Mouse (Mus musculus) embryo, embryonic 9.5 days (tissue): Measurements from ENCODE around the gene Ubxn2a.

Experiments
- DNase-seq: peaks from one replicate; pipeline ENCODE4 v3.0.0-alpha.2; 2017; ENCODE audit errors: extremely low spot score

Gene Ubxn2a

DNA sequence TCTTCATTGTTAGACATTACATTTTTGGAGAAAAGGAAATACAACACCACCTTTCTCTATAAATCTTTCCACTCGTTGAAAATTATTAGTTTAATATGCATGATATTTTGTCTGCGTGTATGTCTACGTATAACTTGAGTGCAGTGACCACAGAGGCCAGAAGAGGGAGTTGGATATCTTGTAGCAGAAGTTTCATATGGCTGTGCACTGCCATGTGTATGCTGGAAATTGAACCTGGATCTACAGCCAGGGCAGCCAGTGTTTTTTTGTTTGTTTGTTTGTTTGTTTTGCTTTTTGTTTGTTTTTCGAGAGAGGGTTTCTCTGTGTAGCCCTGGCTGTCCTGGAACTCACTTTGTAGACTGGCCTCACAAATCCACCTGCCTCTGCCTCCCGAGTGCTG lies 28.5 kb downstream of the Ubxn2a start:
- DNase-seq, result no peak

DNA sequence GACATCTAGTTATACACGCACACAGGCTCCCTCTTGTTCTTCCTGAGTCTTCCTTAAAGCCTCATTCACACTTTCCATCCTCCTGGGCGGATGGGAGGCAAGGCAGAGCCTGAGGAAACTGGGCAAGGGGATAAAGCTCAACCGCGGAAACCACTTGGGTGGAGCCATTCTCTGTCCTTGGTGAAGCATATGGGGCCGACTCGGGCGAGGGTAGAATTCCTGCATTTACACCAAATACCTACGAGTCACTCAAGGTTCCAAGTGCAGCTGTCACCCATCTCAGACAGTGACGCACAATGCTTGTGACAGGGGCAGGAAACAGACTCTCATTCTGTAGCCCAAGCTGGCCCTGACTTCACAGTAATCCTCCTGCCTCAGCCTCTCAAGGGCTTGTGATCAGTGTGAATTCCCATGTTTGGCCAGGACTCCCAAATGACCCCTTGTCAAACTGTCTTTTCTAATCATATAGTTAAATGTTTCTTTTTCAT lies 29.2 kb downstream of the Ubxn2a start:
- DNase-seq, result no peak

DNA sequence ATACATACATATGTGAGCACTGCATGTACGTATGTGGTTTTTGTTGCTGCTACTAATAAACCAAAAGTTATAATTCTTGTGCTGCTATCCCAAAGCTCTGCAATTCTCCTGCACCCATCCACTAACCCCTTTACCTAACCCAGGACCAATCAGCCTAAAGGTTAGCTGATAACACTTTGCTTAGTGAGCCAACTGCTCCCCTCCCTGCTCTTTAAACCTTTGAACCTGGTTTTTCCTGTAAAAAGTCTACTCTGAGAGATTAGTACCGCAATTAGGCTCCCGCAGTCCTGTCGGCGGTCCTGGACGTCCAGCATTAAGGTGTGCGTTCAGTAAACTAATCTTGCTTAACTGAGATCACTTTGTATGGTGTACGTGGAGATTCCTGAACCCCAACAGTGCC lies 31.9 kb downstream of the Ubxn2a start:
- no peak for DNase-seq

DNA sequence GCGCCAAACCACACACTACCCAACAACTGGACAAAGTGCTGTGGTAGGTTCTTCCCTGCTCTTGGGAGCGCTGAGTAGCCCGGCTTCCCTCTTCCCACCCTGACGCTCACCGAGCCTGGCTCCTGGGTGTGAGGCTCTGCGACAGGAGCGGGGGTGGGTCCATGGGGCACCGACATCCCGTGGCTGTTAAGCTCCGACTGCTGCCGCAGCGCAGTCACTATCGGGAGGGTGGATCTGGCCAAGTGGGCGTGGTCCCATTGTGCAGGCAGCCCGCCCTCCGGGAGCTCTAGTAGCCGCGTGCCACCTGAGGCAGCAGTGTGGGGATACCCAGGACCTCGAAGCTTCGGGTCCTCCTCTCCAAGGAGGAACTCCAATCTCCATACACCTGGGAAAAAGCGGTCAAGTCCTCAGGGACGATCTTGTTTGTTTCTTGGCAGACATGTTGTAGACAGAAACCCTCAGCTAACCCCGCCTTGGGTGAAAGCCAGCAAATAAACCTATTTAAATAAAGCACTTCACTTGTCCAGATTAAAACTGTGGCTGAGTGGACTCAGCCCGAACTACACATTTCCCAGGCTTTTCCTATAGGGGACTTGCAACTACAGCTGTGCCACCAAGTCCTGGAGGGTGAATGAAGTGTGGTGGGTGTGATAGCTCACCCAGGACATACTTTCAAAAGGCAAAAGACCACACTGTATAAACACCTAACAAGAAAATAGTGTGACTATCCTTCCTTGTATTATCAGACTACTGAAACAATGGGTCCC lies 33.2 kb downstream of the Ubxn2a start, which contains the start of gene Mfsd2b:
TSS of gene Mfsd2b (minus strand) at position 199 of the 767 bp plus-strand sequence.
- peak; percentile 73 for DNase-seq

DNA sequence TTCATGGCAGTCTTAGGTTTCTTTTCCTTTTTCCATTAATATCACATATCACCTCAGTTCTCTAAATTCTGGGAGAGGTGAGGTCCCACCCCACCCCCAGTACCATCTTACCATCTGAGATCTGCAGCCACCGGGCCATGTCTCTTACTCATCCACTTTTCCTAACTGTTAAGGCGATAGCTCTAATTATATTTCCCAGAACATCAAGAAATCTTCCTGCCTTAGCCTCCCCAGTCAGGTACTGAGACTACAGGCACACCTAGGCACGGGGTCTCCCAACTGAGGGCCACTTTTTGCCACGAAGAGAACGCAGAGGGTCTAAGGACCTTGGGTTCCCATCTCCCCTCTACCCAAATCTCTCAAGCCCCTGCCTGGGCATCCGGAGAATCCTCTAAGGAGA lies 34.0 kb downstream of the Ubxn2a start:
- no peak for DNase-seq

DNA sequence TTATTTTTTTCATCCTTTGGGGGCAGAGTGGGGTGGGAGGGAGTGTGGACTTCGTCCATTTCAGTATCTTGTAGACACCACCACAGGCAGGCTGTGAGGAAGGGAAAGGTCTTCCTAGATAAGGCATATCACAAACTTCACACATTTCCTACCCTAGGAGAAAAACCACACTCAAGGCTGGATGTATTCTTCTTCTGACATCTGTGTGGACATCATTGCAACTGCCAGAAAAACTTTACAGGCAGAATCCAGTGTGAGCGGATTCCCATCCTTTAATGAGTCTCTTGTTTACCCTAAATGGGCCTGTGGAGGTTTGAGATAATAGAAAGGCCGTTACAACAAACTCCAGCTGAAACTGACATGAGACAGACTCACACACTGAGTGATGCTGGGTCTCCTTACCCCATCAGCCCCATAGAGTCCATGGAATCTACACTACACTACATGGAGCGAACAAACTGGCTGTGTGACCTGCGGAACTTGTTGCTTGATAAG lies 34.5 kb downstream of the Ubxn2a start:
- DNase-seq, result no peak

DNA sequence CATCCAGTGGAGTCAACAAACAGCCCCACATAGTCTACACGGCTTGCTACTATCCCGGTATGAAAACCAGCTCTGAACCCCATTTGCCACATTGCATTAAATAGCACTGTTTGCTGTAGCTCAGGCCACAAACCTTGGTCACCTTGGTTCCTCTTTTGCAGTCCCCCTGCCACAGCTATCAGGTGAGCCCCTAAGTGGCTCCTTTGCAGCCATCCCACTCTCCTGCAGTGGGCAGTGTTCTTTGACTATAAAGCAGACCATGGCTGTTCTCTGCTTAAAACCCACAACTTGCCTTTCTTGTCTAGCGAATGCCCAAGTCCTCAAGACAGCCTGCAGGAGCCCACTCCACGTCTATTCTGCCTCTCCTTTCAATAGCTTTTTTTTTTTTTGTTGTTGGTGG lies 35.2 kb downstream of the Ubxn2a start:
- no peak for DNase-seq

DNA sequence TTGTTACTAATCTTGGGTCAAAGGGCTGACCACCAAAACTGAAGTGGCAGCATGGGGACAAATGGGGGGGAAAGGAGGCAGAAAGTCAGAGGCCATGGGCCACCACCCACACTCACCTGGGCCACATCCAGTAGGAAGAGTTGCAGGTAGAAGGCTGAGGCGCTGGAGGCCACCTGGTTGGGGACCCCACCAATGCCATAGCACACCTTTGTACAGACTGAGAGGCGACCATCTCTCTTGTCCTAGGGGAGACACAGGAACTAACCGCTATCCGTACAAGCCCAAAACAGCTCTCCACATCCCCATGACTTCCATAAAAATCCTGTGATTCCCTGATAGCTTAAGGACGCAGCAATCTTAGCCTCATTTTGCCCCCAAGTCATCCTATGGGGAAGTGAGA lies 36.2 kb downstream of the Ubxn2a start:
- no peak for DNase-seq

DNA sequence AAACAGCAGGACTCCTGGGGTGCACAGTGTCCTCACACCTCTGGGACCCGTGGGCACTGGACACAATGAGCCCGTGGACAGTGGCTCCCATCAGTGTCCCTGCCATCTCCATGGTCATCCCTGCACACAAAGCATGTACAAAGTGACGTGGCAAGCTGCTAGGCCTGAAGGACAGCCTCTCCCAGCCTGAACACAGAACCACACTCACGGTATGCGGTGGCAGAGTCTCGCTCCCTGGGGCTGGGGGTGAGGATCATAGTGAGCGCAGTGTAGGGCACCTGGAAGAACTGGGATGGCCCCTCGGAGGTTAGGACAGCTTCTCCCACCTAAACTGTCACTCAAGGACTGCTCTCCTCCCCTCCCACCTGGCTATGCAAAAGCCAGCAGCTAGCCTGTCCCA lies 38.6 kb downstream of the Ubxn2a start:
- no peak for DNase-seq

DNA sequence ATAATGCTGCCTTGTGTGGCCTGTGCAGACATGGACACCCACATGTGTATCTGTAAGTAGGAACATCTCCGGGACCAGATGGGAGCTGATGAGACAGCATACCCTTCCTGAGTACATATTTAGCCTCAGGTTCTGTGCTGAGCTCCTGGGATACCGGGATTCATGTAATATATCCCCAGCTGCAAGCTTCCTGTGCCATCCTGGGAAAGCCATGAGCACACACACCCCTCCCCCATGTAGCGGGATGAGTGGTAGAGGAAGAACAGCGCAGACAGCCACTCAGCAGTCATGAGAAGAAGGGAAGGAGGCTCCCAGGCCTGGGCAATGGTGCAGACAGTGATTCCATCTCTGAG lies 43.2 kb downstream of the Ubxn2a start:
- DNase-seq, result no peak

DNA sequence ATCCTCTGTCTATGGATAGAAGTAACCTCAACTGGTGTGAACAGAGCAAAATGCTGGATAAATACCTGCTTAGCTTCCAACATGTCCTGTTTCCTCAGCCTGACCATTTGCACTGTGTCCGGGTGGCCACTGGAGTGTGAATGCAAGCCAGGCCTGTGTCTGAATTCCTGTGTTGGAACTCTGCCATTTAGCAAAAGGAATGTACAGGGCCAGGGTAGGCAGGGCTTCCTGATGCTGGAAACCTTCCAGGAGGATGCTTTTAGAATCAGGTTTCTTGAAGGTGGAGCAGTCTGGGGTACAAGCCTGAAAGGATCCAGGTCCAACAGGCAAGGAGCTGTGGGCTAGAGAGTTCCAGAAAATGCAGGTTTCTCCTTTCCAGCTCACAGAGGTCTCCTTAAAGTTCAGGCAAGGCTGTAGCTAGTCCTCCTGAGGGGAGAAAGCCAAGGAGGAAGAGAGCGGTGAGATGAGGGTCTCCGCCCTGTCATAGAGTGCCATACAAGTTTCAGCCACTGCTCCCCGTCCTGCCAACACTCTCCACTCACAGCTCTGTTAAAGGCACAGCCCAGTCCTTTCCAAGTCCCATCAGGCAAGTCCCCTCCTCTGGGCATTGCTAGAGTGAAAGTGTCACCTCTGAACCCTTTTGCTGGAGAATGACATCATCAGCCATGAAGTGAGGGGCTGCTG lies 43.7 kb downstream of the Ubxn2a start:
- no peak for DNase-seq

DNA sequence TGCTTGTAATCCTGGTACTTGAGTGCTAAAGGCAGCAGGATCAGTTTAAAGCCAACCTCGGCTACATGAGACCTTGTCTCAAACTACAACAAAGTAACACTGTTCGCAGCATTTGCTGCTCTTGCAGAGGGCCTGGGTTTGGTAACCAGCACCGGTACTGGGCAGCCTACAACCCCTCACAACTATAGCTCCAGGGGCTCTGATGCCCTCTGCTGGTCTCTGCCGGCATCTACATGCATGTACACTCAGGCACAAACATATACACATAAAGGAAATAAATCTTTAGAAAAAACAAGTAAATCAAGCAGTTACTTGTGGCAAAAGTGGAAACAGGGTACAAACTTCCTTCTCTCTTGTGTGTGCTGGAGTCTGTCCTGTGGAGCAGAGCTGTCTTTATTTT lies 44.8 kb downstream of the Ubxn2a start:
- DNase-seq, result no peak

DNA sequence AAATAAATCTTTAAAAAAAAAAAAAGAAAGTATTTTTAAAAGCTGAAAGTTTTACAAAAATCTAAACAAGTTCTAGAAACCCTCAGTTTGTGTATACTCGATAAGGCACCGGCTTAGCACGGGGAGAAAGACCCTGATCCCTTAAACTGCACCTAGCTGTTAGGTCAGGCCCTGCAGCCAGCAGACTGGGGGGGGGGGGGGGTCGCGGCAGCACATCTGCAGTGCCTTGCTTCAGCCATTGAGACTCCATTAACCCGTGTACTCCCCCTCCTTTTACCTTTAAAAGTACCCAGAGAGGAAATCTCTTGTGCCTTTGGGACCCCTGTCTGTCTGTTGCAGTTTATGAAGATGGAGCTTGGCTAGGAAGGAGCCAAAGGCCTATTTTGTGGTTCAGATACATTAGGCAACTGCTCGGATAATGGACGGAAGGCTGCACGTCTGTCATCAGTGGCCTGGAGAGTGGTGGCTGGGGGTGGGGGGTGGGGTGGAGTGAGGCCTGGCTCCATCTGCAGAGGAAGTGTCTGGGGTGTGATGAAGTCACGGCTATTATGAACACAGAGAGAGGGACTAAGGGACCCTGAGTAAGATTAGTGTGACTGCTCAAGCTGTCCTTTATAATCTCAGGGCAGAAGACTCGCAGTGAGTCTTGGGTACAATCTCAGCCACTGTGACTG lies 48.1 kb downstream of the Ubxn2a start:
- DNase-seq, result no peak

DNA sequence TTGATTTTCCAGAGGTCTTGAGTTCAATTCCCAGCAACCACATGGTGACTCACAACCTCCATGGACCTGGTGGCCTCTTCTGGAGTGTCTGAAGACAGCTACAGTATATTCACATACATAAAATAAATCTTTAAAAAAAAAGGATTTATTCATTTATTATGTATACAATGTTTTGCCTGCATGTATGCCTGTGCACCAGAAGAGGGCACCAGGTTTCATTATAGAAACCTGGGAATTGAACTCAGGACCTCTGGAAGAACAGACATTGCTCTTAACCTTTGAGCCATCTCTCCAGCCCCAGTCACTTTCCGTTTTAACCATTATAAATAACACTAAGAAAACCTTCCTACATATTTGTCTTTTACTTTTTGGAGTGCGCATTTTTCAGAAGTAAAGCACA lies 50.7 kb downstream of the Ubxn2a start:
- DNase-seq, result no peak

DNA sequence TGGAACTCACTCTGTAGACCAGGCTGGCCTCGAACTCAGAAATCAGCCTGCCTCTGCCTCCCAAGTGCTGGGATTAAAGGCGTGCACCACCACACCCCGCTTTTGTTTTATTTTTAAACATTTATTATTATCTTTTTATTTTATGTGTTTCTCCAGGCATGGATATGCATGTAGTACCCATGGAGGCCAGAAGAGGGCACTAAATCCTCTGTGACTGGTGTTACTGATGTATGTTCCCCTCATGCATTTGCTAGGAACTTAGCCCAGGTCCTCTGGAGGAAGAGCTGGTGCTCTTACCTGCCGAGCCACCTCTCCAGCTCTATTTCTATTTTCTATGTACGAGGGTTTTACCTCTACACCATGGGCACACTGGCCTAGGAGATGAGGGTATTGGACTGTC lies 51.3 kb downstream of the Ubxn2a start:
- DNase-seq, result no peak

DNA sequence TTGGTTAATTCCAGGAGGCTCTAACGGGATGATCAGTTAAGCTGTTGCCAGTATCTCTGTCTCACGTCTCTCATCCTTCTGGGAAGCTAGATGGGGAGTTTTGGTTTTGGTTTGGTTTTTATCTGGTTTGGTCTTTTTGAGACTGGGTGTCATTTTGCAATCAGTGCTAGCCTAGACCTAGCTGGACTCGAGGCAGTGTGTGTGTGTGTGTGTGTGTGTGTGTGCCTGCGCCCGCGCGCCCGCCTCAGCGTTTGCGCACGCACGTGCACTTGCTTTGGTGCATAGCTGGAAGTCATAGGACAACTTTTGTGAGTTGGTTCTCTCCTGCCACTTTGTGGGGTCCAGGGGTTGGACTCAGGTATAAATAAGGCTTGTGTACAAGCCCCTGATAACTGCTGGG lies 63.8 kb downstream of the Ubxn2a start:
- DNase-seq, result peak; percentile 62

DNA sequence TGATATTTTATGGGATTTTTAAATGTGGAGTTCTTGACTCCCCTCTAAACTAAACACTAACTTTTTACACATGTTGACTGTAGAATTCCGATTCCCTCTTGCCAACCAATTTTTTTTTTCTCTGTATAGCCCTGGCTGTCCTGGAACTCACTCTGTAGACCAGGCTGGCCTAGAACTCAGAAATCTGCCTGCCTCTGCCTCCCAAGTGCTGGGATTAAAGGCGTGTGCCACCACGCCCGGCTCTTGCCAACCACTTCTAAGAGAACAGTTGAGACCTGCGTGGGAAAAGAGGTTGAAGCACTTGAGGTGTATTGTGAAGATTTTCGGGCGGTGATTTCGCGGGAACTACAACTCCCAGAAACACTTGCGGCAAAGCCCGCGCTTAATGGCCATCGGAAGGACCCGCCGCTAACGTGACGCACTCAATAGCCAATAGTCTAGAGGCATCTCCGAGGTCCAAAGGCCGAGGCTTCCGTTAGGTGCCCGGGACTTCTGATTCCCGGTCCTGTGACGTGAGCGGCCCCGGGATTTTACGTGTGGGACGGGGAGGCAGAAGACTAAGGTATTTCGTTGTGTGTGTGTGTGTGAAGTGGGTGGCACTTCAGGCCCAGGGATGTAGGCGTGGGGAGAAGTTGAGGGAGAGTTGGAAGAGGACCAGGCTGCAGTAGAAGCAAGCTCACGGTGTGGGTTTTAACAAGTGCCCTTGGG lies 64.5 kb downstream of the Ubxn2a start, which contains the start of gene Wdcp:
TSS of gene Wdcp (plus strand) at position 414 of the 708 bp plus-strand sequence.
- peak; percentile 88 for DNase-seq

DNA sequence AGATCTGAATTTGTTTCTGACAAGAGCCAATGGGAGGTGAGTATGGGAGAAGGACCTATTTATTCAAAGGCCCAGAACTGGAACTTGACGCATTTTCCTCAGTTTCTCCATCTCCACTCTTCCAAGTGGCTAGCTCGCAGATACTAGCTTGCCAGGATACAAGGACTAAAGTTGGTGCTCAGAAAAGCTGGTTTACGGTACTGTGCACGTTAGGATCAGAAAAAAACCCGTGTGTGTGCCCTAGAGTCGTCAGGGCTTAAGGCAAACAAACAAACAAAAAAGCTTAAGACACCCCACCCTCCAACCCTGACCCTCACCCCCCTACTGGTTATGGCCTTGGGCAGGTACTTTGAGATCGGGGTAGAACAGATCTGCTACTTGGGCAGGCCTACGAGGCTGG lies 65.0 kb downstream of the Ubxn2a start:
- no peak for DNase-seq

DNA sequence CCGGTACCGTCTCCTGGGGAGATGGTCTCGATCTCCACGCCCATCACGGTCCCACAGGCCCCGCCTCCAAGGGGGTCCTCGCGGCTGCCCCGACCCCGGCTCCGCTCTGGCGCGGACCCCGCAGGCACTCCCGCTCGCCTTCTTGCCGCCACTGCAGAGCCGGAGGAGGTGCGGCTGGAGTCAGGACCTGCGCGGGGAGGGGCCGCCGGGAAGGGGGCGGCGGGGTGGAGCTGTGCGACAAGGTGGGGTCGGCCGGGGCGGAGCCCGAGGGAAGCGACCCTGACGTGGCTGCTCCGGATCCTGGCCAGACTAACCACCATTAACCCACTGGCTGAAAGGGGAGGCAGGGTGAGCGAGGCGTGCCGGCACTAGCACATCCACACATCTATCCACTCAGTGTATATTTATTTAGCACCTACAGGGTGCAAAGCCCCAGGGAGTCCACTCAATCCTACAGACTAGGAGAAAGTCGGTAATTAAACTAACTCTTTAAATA lies 66.1 kb downstream of the Ubxn2a start, which contains the start of gene Fkbp1b:
TSS of gene Fkbp1b (minus strand) at position 200 of the 496 bp plus-strand sequence.
- DNase-seq, result peak; percentile 83

DNA sequence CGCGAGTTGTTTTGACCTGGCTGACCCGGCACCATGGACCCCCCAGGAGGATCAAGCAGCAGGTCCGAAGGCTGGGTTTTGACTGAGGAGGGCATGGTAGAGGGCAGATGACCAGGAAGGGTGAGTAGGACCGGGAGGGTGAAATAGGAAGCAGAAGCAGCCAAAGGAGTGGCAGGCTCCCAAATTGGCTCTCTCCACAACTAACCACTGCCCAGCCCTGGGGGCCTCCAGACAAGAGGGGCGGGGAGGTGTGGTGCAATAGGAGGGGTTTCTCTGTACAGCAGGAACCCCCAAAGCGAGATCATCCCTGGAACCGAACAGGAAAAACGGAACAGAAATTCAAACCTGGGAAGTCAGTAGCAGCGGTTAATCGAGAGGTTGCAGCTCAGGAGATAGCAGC lies 66.8 kb downstream of the Ubxn2a start:
- DNase-seq, result no peak

DNA sequence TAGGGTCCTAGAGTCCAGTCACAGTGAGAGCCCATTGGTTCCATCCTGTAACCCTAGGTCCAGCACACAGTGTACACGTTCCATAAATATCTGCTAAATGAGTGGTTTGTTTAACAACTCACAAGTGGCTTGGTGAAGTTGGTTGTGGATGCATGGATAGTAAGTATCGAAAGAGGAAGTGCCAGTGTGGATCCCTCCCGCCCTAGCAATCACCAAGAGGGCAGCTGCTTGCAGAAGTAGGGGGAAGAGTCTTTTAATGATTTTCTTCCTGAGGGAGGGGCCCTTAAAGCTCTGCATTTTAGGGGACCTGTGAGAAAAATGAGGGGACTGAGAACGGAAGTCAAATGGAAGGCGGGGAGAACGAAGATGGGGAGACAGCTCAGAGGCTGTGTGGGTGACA lies 67.5 kb downstream of the Ubxn2a start:
- no peak for DNase-seq

DNA sequence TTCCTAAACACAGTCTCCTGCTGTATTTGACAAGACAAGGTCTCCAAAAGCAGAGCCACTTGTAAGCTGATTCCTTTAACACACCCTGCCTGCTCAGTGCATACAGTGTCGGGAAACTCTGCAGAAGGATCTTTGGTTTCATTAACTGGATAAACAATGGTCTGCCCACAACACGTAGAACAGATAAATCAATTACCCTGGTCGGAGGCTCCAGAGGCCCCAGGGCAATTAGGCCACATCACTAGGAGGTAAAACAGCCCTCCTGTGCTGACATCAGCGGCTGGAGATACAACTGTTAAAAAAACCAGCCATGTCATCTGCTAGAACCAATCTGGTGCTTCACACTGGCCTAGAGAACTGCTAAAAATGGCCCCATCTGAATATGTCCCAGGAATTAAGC lies 70.5 kb downstream of the Ubxn2a start:
- DNase-seq, result no peak
